ENCODE assay signal across 27 mouse cellular contexts in genomic region chr2:119516811-119517210, GRCm38 (mm10). TPM values are rescaled to one million over a fixed set of nuclear protein-coding genes. Genes with fewer than 3 reads are reported as not detected.
DNase-seq lines count a peak whose midpoint lies in the region; ATAC-seq and TF ChIP-seq lines count a peak whose summit lies in the region.
"Had no signal": no experiment of that assay in that cellular context is flagged by ENCODE, and none has a peak within 500 bp of the region (broad histone marks: within the 10 kb centered on the region; RNA-seq: fewer than 3 reads in every experiment).

No protein-coding gene starts in this region.

- ATAC-seq in midbrain, embryonic 14.5 days (ENCODE audit: low FRiP score, low TSS enrichment), result no peak
- no peak for ATAC-seq in midbrain, postnatal 0 days (ENCODE audit: low FRiP score)
- ATAC-seq in granulocyte monocyte progenitor cell, adult 5-6 weeks (replicated peaks; ENCODE audit: poor library complexity, severe bottlenecking), result peak; percentile 38; the same call in 1 of the 2 replicates
- ATAC-seq in forebrain, embryonic 14.5 days, result no peak
- ATAC-seq: activated CD4-positive, CD25-positive, alpha-beta regulatory T cell, adult 4 months; CD4-positive, CD25-positive, alpha-beta regulatory T cell, adult 4 months; forebrain, embryonic 15.5 days; hindbrain, postnatal 0 days; inflammation-experienced regulatory T-cells, adult 6 months had no signal

- H3K4me1 ChIP-seq in midbrain, embryonic 14.5 days (ENCODE audit: control insufficient read depth, insufficient read depth, low read length), result no peaks in the 10 kb centered on the region
- H3K4me1 ChIP-seq in midbrain, postnatal 0 days (ENCODE audit: insufficient read depth, low read length), result no peaks in the 10 kb centered on the region
- H3K4me1 ChIP-seq in forebrain, embryonic 14.5 days (ENCODE audit: control insufficient read depth, insufficient read depth, low read length), result no peaks in the 10 kb centered on the region
- H3K4me1 ChIP-seq: embryonic facial prominence, embryonic 10.5 days; embryonic facial prominence, embryonic 13.5 days; forebrain, embryonic 15.5 days; heart, embryonic 10.5 days; heart, embryonic 13.5 days had no signal

- H3K4me2 ChIP-seq in midbrain, embryonic 14.5 days (ENCODE audit: low read length), result no peak overlapping the region
- no peak overlapping the region for H3K4me2 ChIP-seq in midbrain, postnatal 0 days (ENCODE audit: low read depth, low read length, poor library complexity, severe bottlenecking)
- no peak overlapping the region for H3K4me2 ChIP-seq in forebrain, embryonic 14.5 days (ENCODE audit: low read length)
- H3K4me2 ChIP-seq: embryonic facial prominence, embryonic 13.5 days; forebrain, embryonic 15.5 days; heart, embryonic 13.5 days; hindbrain, embryonic 14.5 days had no signal

- no peak for TF ChIP-seq CTCF in midbrain, postnatal 0 days (IDR thresholded peaks at IDR 0.05)

- no peak overlapping the region for H3K9ac ChIP-seq in midbrain, embryonic 14.5 days (replicated peaks; ENCODE audit: low read length)
- no peak overlapping the region for H3K9ac ChIP-seq in midbrain, postnatal 0 days (replicated peaks; ENCODE audit: low read length, poor library complexity, severe bottlenecking)
- no peak overlapping the region for H3K9ac ChIP-seq in forebrain, embryonic 14.5 days (ENCODE audit: low read length)
- H3K9ac ChIP-seq: embryonic facial prominence, embryonic 13.5 days; forebrain, embryonic 15.5 days; heart, embryonic 13.5 days; hindbrain, embryonic 14.5 days had no signal

- H3K27me3 ChIP-seq in midbrain, embryonic 14.5 days (ENCODE audit: control insufficient read depth, insufficient read depth, low read length), result no peaks in the 10 kb centered on the region
- no peaks in the 10 kb centered on the region for H3K27me3 ChIP-seq in midbrain, postnatal 0 days (ENCODE audit: insufficient read depth, low read length)
- H3K27me3 ChIP-seq in forebrain, embryonic 14.5 days (replicated peaks; ENCODE audit: control insufficient read depth, insufficient read depth, low read length), result no peaks in the 10 kb centered on the region
- H3K27me3 ChIP-seq: embryonic facial prominence, embryonic 13.5 days; forebrain, embryonic 15.5 days; heart, embryonic 13.5 days had no signal

- peak; percentile 1 for DNase-seq in midbrain, embryonic 14.5 days
- no peak for DNase-seq in midbrain, postnatal 0 days (ENCODE audit: low spot score)
- peak; percentile 91 for DNase-seq in A20 (ENCODE audit: low read depth, low spot score)
- no peak for DNase-seq in left cerebral cortex, postnatal 14 days (ENCODE audit: low spot score in 2 of 2)
- DNase-seq in forebrain, embryonic 14.5 days (ENCODE audit: low spot score), result no peak
- DNase-seq: adrenal gland, adult 8-10 months; adrenal gland, postnatal 25 days; cerebellum, adult 11-12 months; cerebellum, adult 8-10 months; cerebellum, postnatal 10 days; cerebellum, postnatal 36 days; embryo, embryonic 11 days; gastrocnemius, postnatal 25 days; heart, adult 2 months; heart, postnatal 14 days; heart, postnatal 4 days had no signal

- intact Hi-C loops in left cerebral cortex, postnatal 14 days (cut with DNase I), result no loop called here

- WGBS in midbrain, embryonic 14.5 days, result 67% methylated on average over 5 of the region's 5 CpGs
- WGBS in midbrain, postnatal 0 days, result 56% methylated on average over 5 of the region's 5 CpGs
- WGBS in forebrain, embryonic 14.5 days, result 64% methylated on average over 5 of the region's 5 CpGs

- H3K9me3 ChIP-seq in midbrain, embryonic 14.5 days (ENCODE audit: control insufficient read depth, low read length), result no peaks in the 10 kb centered on the region
- no peaks in the 10 kb centered on the region for H3K9me3 ChIP-seq in midbrain, postnatal 0 days (ENCODE audit: low read length)
- no peaks in the 10 kb centered on the region for H3K9me3 ChIP-seq in forebrain, embryonic 14.5 days (replicated peaks; ENCODE audit: control insufficient read depth, low read length)
- H3K9me3 ChIP-seq: embryonic facial prominence, embryonic 10.5 days; embryonic facial prominence, embryonic 13.5 days; forebrain, embryonic 15.5 days; heart, embryonic 10.5 days; heart, embryonic 13.5 days had no signal

- no peaks in the 10 kb centered on the region for H3K36me3 ChIP-seq in midbrain, embryonic 14.5 days (ENCODE audit: control insufficient read depth, insufficient read depth, low read length)
- no peaks in the 10 kb centered on the region for H3K36me3 ChIP-seq in midbrain, postnatal 0 days (ENCODE audit: insufficient read depth, low read length)
- no peaks in the 10 kb centered on the region for H3K36me3 ChIP-seq in forebrain, embryonic 14.5 days (ENCODE audit: control insufficient read depth, insufficient read depth, low read length)
- H3K36me3 ChIP-seq: embryonic facial prominence, embryonic 10.5 days; embryonic facial prominence, embryonic 13.5 days; forebrain, embryonic 15.5 days; heart, embryonic 10.5 days; heart, embryonic 13.5 days had no signal

- no peak overlapping the region for H3K4me3 ChIP-seq in midbrain, embryonic 14.5 days (replicated peaks; ENCODE audit: low read depth, low read length)
- H3K4me3 ChIP-seq in midbrain, postnatal 0 days (ENCODE audit: low read depth, low read length), result no peak overlapping the region
- H3K4me3 ChIP-seq in forebrain, embryonic 14.5 days (ENCODE audit: low read depth, low read length), result no peak overlapping the region
- H3K4me3 ChIP-seq: embryonic facial prominence, embryonic 10.5 days; embryonic facial prominence, embryonic 13.5 days; forebrain, embryonic 15.5 days; heart, adult 2 months; heart, embryonic 10.5 days; heart, embryonic 13.5 days had no signal

- H3K27ac ChIP-seq in midbrain, embryonic 14.5 days (replicated peaks; ENCODE audit: low read depth, low read length), result no peak overlapping the region
- H3K27ac ChIP-seq in midbrain, postnatal 0 days (ENCODE audit: low read depth, low read length), result no peak overlapping the region
- H3K27ac ChIP-seq in forebrain, embryonic 14.5 days (ENCODE audit: low read depth, low read length), result no peak overlapping the region
- H3K27ac ChIP-seq: embryonic facial prominence, embryonic 10.5 days; embryonic facial prominence, embryonic 13.5 days; forebrain, embryonic 15.5 days; heart, adult 2 months; heart, embryonic 10.5 days; heart, embryonic 13.5 days; hindbrain, embryonic 14.5 days; hindbrain, postnatal 0 days had no signal

RNA-seq across cellular contexts. Expression of gene Exd1, which starts 30.6 kb away (rescaled TPM):
- 0.24 and 0.50 TPM in 2 replicates for polyA plus RNA-seq in midbrain, embryonic 14.5 days (2014; fragmentation: Nextera tagmentation; extraction: Ambion mirVana)
- total RNA-seq in midbrain, postnatal 0 days (2014; rRNA removed), result 0.93 and 2.3 TPM in 2 replicates
- 0.84 and 0.91 TPM in 2 replicates for polyA plus RNA-seq in midbrain, postnatal 0 days (2015; fragmentation: Nextera tagmentation; extraction: Ambion mirVana)
- total RNA-seq in granulocyte monocyte progenitor cell, adult 5-6 weeks (2014; fragmentation: Nextera tagmentation), result 0.13 TPM in 1 of 2 replicates, not detected in the other
- total RNA-seq in granulocyte monocyte progenitor cell, adult 5-6 weeks (2017), result 0.31 TPM in 1 of 2 replicates, not detected in the other
- 1 to 10 TPM in 1 of 2 experiments, under 1 TPM in 1; 0.95 to 1.3 TPM for total RNA-seq in left cerebral cortex, postnatal 14 days (2021)
- 0.29 and 0.36 TPM in 2 replicates for polyA plus RNA-seq in forebrain, embryonic 14.5 days (2014; fragmentation: Nextera tagmentation; extraction: Ambion mirVana)

RNA-seq across cellular contexts. Expression of gene Chp1, which starts 30.7 kb away (rescaled TPM):
- 42.8 and 57.4 TPM in 2 replicates for polyA plus RNA-seq in midbrain, embryonic 14.5 days (2014; fragmentation: Nextera tagmentation; extraction: Ambion mirVana)
- 54.7 and 69.4 TPM in 2 replicates for total RNA-seq in midbrain, postnatal 0 days (2014; rRNA removed)
- polyA plus RNA-seq in midbrain, postnatal 0 days (2015; fragmentation: Nextera tagmentation; extraction: Ambion mirVana), result 51.0 and 51.5 TPM in 2 replicates
- total RNA-seq in granulocyte monocyte progenitor cell, adult 5-6 weeks (2014; fragmentation: Nextera tagmentation), result 53.9 and 55.8 TPM in 2 replicates
- 46.9 and 53.5 TPM in 2 replicates for total RNA-seq in granulocyte monocyte progenitor cell, adult 5-6 weeks (2017)
- total RNA-seq in left cerebral cortex, postnatal 14 days (2021), result 100 to 1,000 TPM; 133 to 141 TPM
- 72.3 and 75.5 TPM in 2 replicates for polyA plus RNA-seq in forebrain, embryonic 14.5 days (2014; fragmentation: Nextera tagmentation; extraction: Ambion mirVana)

RNA-seq across cellular contexts. Expression of gene Ino80, which starts 39.3 kb away (rescaled TPM):
- 6.1 and 6.5 TPM in 2 replicates for polyA plus RNA-seq in midbrain, embryonic 14.5 days (2014; fragmentation: Nextera tagmentation; extraction: Ambion mirVana)
- 13.2 and 15.0 TPM in 2 replicates for total RNA-seq in midbrain, postnatal 0 days (2014; rRNA removed)
- 2.2 and 2.4 TPM in 2 replicates for polyA plus RNA-seq in midbrain, postnatal 0 days (2015; fragmentation: Nextera tagmentation; extraction: Ambion mirVana)
- 22.7 and 25.1 TPM in 2 replicates for total RNA-seq in granulocyte monocyte progenitor cell, adult 5-6 weeks (2014; fragmentation: Nextera tagmentation)
- 25.3 and 28.0 TPM in 2 replicates for total RNA-seq in granulocyte monocyte progenitor cell, adult 5-6 weeks (2017)
- total RNA-seq in left cerebral cortex, postnatal 14 days (2021), result 10 to 100 TPM; 17.9 to 19.5 TPM
- polyA plus RNA-seq in forebrain, embryonic 14.5 days (2014; fragmentation: Nextera tagmentation; extraction: Ambion mirVana), result 3.9 and 4.3 TPM in 2 replicates

Comparison
In these comparisons a context has a peak if more than half of its experiments do, and no peak if none do; other contexts are left out.
1. DNase-seq: peak in midbrain, embryonic 14.5 days (single experiment) and A20 (single experiment); none in midbrain, postnatal 0 days (single experiment), left cerebral cortex, postnatal 14 days (0 of 2) and forebrain, embryonic 14.5 days (single experiment).